Mouse (Mus musculus) forelimb bud, embryonic 11.5 days (tissue): Measurements from ENCODE around the gene Unc13a.
"Not testable (repeated sequence)": the region's sequence is repeated elsewhere in the genome, so short reads cannot be mapped to it uniquely, and the experiment has no call there.

Experiments used
- DNase-seq: peaks from one replicate; pipeline ENCODE4 v3.0.0-alpha.2; 2012; ENCODE audit warnings: low read depth, low spot score

Unc13a gene

GRCm38 (mm10) chr8:71671549-71671965 lies at the start of gene Unc13a:
TSS of gene Unc13a (minus strand) at chr8:71671757.
- DNase-seq: peak; percentile 91

- DNase-seq: peak; percentile 86
Observed at GRCm38 (mm10) chr8:71719928-71720457, 48.4 kb upstream of the Unc13a start.

GRCm38 (mm10) chr8:71719218-71719617 lies 47.7 kb upstream of the Unc13a start:
- DNase-seq: no peak

GRCm38 (mm10) chr8:71718252-71718651 lies 46.7 kb upstream of the Unc13a start:
- no peak for DNase-seq

GRCm38 (mm10) chr8:71717096-71717495 lies 45.5 kb upstream of the Unc13a start:
- no peak for DNase-seq

GRCm38 (mm10) chr8:71716561-71717053 lies 45.0 kb upstream of the Unc13a start:
- no peak for DNase-seq

- DNase-seq: no peak
Observed at GRCm38 (mm10) chr8:71715531-71715930, 44.0 kb upstream of the Unc13a start.

- DNase-seq: no peak
Observed at GRCm38 (mm10) chr8:71711574-71711973, 40.0 kb upstream of the Unc13a start.

- DNase-seq: peak; percentile 71
Observed at GRCm38 (mm10) chr8:71709800-71710446, 38.4 kb upstream of the Unc13a start.

GRCm38 (mm10) chr8:71709134-71709799 lies 37.7 kb upstream of the Unc13a start:
- DNase-seq: no peak

GRCm38 (mm10) chr8:71707874-71708273 lies 36.3 kb upstream of the Unc13a start:
- DNase-seq: no peak

GRCm38 (mm10) chr8:71703400-71703799 lies 31.8 kb upstream of the Unc13a start:
- DNase-seq: not testable (repeated sequence)

- no peak for DNase-seq
Observed at GRCm38 (mm10) chr8:71702923-71703322, 31.4 kb upstream of the Unc13a start.

GRCm38 (mm10) chr8:71702087-71702432 lies 30.5 kb upstream of the Unc13a start:
- DNase-seq: no peak

GRCm38 (mm10) chr8:71701414-71702086 lies 30.0 kb upstream of the Unc13a start, which contains the start of gene B3gnt3:
TSS of gene B3gnt3 (minus strand) at chr8:71701789.
- no peak for DNase-seq

- no peak for DNase-seq
Observed at GRCm38 (mm10) chr8:71700493-71701269, 29.1 kb upstream of the Unc13a start.

GRCm38 (mm10) chr8:71695456-71695855 lies 23.9 kb upstream of the Unc13a start:
- not testable (repeated sequence) for DNase-seq

GRCm38 (mm10) chr8:71693166-71694041 lies 21.8 kb upstream of the Unc13a start:
- no peak for DNase-seq

GRCm38 (mm10) chr8:71692509-71692908 lies 21.0 kb upstream of the Unc13a start:
- DNase-seq: no peak

- no peak for DNase-seq
Observed at GRCm38 (mm10) chr8:71689028-71689427, 17.5 kb upstream of the Unc13a start, which contains the start of gene Insl3. TSS of gene Insl3 (plus strand) at chr8:71689214.
